Mouse (Mus musculus) right cerebral cortex, postnatal 10 days (tissue): ENCODE measurements around the gene Fer1l5.

Experiments
- DNase-seq, 2 experiments: peaks; one replicate each; pipeline ENCODE4 v3.0.0; 2021; ENCODE audit warnings: low spot score in 2 of 2

The Fer1l5 gene

GRCm38 (mm10) chr1:36432999-36433398, 60.9 kb downstream of the Fer1l5 start:
- no peak for DNase-seq

- DNase-seq, result no peak
Observed at GRCm38 (mm10) chr1:36433616-36434015, 61.5 kb downstream of the Fer1l5 start.

GRCm38 (mm10) chr1:36435071-36435470, 63.0 kb downstream of the Fer1l5 start:
- DNase-seq, result no peak

- no peak for DNase-seq
Observed at GRCm38 (mm10) chr1:36436515-36436914, 64.4 kb downstream of the Fer1l5 start.

GRCm38 (mm10) chr1:36437223-36437622, 65.1 kb downstream of the Fer1l5 start:
- DNase-seq, result no peak

GRCm38 (mm10) chr1:36441101-36441500, 69.0 kb downstream of the Fer1l5 start:
- DNase-seq, result peak; percentile 36 to 65

- DNase-seq, result peak; percentile 99
Observed at GRCm38 (mm10) chr1:36444471-36445464, 72.7 kb downstream of the Fer1l5 start, which contains the start of gene Lman2l. Lman2l (minus strand) TSS chr1:36445271.

GRCm38 (mm10) chr1:36445508-36445907, 73.4 kb downstream of the Fer1l5 start:
- no peak for DNase-seq

- no peak for DNase-seq
Observed at GRCm38 (mm10) chr1:36446106-36446824, 74.2 kb downstream of the Fer1l5 start.

- no peak for DNase-seq
Observed at GRCm38 (mm10) chr1:36446841-36447240, 74.8 kb downstream of the Fer1l5 start.

GRCm38 (mm10) chr1:36454055-36454815, 82.1 kb downstream of the Fer1l5 start:
- no peak for DNase-seq

- no peak for DNase-seq
Observed at GRCm38 (mm10) chr1:36457388-36458014, 85.4 kb downstream of the Fer1l5 start.

GRCm38 (mm10) chr1:36458169-36458568, 86.1 kb downstream of the Fer1l5 start:
- DNase-seq, result no peak

- no peak for DNase-seq
Observed at GRCm38 (mm10) chr1:36461829-36462228, 89.7 kb downstream of the Fer1l5 start.

- DNase-seq, result no peak
Observed at GRCm38 (mm10) chr1:36465641-36466160, 93.6 kb downstream of the Fer1l5 start.

- DNase-seq, result no peak
Observed at GRCm38 (mm10) chr1:36467446-36467845, 95.4 kb downstream of the Fer1l5 start.

GRCm38 (mm10) chr1:36469811-36470444, 97.8 kb downstream of the Fer1l5 start:
- DNase-seq, result no peak

GRCm38 (mm10) chr1:36471181-36472105, 99.4 kb downstream of the Fer1l5 start, which contains the start of gene Cnnm4:
Cnnm4 (plus strand) TSS chr1:36471620.
- peak; percentile 89 to 92 for DNase-seq
